Mouse (Mus musculus) ES-Bruce4 (cell line): ENCODE measurements at regions not wholly inside any gene's neighbourhood (a gene's known extent, or its start where the extent isn't known, plus 50 kb on each side); places are given as distances from the start of the nearest gene placed in this dataset.
A peak's percentile ranks its signal among the peaks of the same experiment; 100 is the strongest.
"Not testable (repeated sequence)": the region's sequence is repeated elsewhere in the genome, so short reads cannot be mapped to it uniquely, and the experiment has no call there.

ENCODE experiments used
- H3K27ac ChIP-seq: 2 replicates; pipeline ENCODE4 v1.5.1; 2012; ENCODE audit warnings: low read length, inconsistent platforms; ENCODE audit not compliant: insufficient read depth
- H3K27me3 ChIP-seq: 2 replicates; pipeline ENCODE4 v1.6.1; 2012; ENCODE audit warnings: mild to moderate bottlenecking, low read length, inconsistent platforms; ENCODE audit not compliant: control insufficient read depth, poor library complexity, insufficient read depth, severe bottlenecking
- H3K36me3 ChIP-seq: 2 replicates; pipeline ENCODE4 v1.6.1; 2012; ENCODE audit warnings: inconsistent platforms, mild to moderate bottlenecking, low read length, moderate library complexity; ENCODE audit not compliant: control insufficient read depth, poor library complexity, insufficient read depth, severe bottlenecking
- H3K4me1 ChIP-seq: one replicate; pipeline ENCODE4 v1.8.1; 2011; ENCODE audit warnings: low read length; ENCODE audit not compliant: control insufficient read depth, insufficient read depth
- H3K4me3 ChIP-seq: 2 replicates; pipeline ENCODE4 v1.5.1; 2011; ENCODE audit warnings: low read depth, mild to moderate bottlenecking, low read length
- H3K9ac ChIP-seq: 2 replicates; pipeline ENCODE4 v1.6.1; 2012; ENCODE audit warnings: low read depth, mild to moderate bottlenecking, inconsistent platforms; ENCODE audit not compliant: poor library complexity, severe bottlenecking
- H3K9me3 ChIP-seq: replicated peaks from 2 replicates; pipeline ENCODE4 v1.6.1; 2012; ENCODE audit warnings: mild to moderate bottlenecking, low read length, inconsistent platforms; ENCODE audit not compliant: control insufficient read depth, poor library complexity, insufficient read depth, severe bottlenecking
- CTCF ChIP-seq: IDR thresholded peaks from one replicate; pipeline ENCODE4 v1.8.1; 2011; ENCODE audit warnings: low read depth, low read length
- EP300 ChIP-seq: IDR thresholded peaks from 2 replicates; pipeline ENCODE4 v1.6.1; 2011; ENCODE audit warnings: low read depth, low read length; ENCODE audit not compliant: insufficient read depth
- POLR2A ChIP-seq: IDR thresholded peaks from one replicate; pipeline ENCODE4 v1.8.1; 2011; ENCODE audit warnings: low read length; ENCODE audit not compliant: insufficient read depth

DNA sequence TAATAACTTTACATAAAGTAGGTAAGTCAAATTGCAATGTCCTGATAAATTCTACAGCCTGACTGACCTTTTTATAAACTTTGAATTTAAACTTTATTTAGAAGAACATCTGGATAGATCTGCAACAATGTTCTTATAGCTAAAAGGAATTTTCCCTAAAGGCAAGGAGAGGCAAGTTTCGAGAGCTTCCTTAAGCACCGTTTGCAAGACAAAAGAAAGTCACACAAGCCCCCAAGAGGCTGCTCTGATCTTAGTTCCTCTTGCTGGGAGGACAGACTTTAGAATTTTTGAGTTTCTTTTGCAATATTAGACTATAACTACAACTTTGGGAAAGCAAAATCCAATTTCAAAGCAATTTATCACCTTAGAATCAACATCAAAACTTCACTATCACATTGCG, 165.7 kb upstream of the Klf6 start:
- H3K4me3 ChIP-seq, H3K4me1 ChIP-seq, H3K36me3 ChIP-seq, H3K27me3 ChIP-seq, H3K9ac ChIP-seq, H3K27ac ChIP-seq: not testable (repeated sequence)
- H3K9me3 ChIP-seq, result peaks cover 22% of the 10 kb centered on the region
- TF ChIP-seq EP300, result 0 out of 2 replicates have a peak, but pooled peaks have one; percentile 32

DNA sequence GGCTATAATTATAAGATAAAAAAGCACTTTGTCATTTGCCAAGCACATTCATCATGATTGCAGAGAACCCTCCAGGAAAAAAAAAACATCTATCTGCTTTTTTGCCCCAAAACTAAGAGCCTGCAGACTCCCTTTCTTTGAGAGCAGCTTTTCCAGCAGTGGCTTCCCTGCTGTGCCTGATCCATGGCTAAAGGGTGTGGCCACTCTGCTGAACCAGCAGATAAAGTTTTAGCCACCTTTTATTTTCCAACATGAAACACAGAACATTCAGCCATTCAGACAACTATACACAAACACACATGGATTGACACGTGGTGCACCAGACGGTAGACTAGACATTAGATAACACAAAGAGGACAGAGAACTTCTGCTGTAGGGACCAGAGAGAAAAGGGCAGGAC, 164.9 kb upstream of the Klf6 start:
- Histone ChIP-seq H3K4me3 (no peak overlapping the region), H3K9ac (peak overlapping the region; percentile 72), H3K4me1 (peaks cover 3% of the 10 kb centered on the region), H3K36me3 (no peaks in the 10 kb centered on the region), H3K27ac (peak overlapping the region; percentile 95), H3K9me3 (peaks cover 15% of the 10 kb centered on the region), H3K27me3 (no peaks in the 10 kb centered on the region)
- peak; percentile 87 for TF ChIP-seq EP300
- no peak for TF ChIP-seq CTCF

DNA sequence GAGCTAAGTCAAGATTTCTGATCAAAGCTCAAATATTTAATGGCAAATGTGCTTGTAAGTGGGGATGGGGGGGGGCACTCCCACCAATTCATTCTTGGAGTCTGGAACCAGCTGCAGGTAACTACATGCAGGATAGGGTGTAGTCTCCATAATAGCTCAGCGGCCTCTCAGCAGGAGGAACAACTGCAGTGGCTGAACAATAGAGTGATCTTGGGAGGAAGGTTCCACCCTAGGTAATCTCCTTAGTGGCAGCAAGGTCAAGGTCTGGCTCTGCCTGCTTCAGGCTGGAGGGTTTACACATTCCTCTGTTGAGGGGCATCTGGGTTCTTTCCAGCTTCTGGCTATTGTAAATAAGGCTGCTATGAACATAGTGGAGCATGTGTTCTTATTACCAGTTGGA, 164.0 kb upstream of the Klf6 start:
- Histone ChIP-seq H3K9me3 (peaks cover 11% of the 10 kb centered on the region), H3K27ac (peak overlapping the region; percentile 95), H3K9ac (peak overlapping the region; percentile 72; the same call in 1 of the 2 replicates)
- H3K4me1 ChIP-seq, H3K27me3 ChIP-seq, H3K4me3 ChIP-seq, H3K36me3 ChIP-seq: not testable (repeated sequence)
- peak; percentile 98 for TF ChIP-seq EP300

DNA sequence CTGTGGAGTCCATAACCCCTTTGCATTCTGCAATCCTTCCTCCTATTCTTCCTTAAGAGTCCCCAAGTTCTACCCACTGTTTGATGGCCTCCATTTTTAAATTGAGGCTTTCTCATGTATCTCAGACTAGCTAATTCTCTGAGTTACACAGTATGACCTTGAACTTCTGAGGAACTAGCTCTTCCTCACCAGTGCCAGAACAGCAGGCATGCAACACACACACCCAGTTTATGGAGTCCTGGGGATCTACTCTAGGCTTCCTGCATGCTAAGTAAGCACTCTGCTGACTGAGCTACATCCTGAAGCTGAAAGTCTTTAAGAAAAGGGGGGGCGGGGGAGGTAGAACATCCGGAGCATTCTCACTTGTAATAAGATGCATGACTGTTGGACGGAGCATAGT, 159.2 kb upstream of the Klf6 start:
- no peak overlapping the region for H3K9ac ChIP-seq
- no peak for TF ChIP-seq POLR2A
- TF ChIP-seq EP300, result no peak
- no peak for TF ChIP-seq CTCF
- H3K27me3 ChIP-seq, result no peaks in the 10 kb centered on the region

DNA sequence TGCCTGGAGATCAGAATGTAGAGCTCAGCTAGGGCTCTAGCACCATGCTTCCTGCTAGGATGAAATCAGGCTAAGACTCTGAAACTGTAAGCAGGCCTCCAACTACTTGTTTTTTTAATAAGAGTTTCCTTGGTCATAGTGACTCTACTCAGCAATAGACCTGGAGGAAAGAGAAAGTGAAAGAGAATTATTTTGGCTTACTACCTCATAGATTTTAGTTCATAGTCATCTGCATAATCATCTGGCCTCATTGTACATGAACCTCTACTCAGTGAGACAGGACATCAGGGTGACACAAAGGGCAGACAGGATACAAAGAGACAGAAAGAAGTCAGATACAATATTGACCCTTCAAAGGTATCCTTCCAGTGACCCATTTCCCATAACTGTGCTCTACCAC, 156.3 kb upstream of the Klf6 start:
- H3K4me1 ChIP-seq, result peaks cover 2% of the 10 kb centered on the region
- no peaks in the 10 kb centered on the region for H3K9me3 ChIP-seq
- no peak for TF ChIP-seq EP300
- TF ChIP-seq POLR2A, result no peak
- TF ChIP-seq CTCF, result no peak
- H3K4me3 ChIP-seq, result no peak overlapping the region
- no peak overlapping the region for H3K27ac ChIP-seq
- H3K9ac ChIP-seq, result no peak overlapping the region
- H3K27me3 ChIP-seq, result no peaks in the 10 kb centered on the region
- H3K36me3 ChIP-seq, result no peaks in the 10 kb centered on the region

More for the DNA sequence above, 159.2 kb upstream of the Klf6 start:
- Histone ChIP-seq H3K4me1 (peaks cover 2% of the 10 kb centered on the region), H3K9me3 (no peaks in the 10 kb centered on the region), H3K36me3 (no peaks in the 10 kb centered on the region), H3K27ac (no peak overlapping the region), H3K4me3 (no peak overlapping the region)

DNA sequence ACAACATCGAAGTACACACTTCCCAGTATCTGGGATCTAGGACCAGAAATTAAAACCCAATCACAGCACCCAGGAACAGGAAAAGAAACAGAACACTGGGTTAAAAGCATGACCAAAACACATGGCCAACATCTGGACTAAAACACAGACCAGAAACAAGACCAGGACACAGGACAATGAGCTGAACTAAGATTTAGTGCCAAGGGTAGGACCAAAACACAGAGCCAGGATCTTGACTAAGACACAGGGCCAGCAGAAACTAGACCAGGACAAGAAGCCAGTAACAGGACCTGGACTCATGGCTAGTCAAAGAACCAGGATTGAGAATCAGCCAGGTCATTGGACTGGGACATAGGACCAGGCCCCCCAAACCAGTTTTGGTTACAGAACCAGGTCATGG, 149.6 kb upstream of the Klf6 start:
- Histone ChIP-seq H3K4me1 (no peaks in the 10 kb centered on the region), H3K9me3 (peaks cover 10% of the 10 kb centered on the region), H3K9ac (no peak overlapping the region), H3K27ac (no peak overlapping the region), H3K36me3 (no peaks in the 10 kb centered on the region), H3K4me3 (no peak overlapping the region), H3K27me3 (no peaks in the 10 kb centered on the region)
- TF ChIP-seq EP300 (no peak), POLR2A (no peak), CTCF (no peak)
